Mouse (Mus musculus): ENCODE measurements around the gene Cpt1c. TPM values are rescaled to one million over a fixed set of nuclear protein-coding genes. Genes with fewer than 3 reads are reported as not detected.
A peak's percentile ranks its signal among the peaks of the same experiment; 100 is the strongest.

Gene Cpt1c
- polyA plus RNA-seq, 1 experiment from 2014 or later, result 63.9 TPM

- peak; percentile 88 for ATAC-seq
- WGBS, result 6% methylated on average over 24 of the region's 24 CpGs
- peak overlapping the region; percentile 77 for H3K4me2 ChIP-seq (ENCODE audit: low read length)
- no peaks in the 10 kb centered on the region for H3K9me3 ChIP-seq (ENCODE audit: control insufficient read depth, low read length)
- H3K27me3 ChIP-seq (replicated peaks; ENCODE audit: control insufficient read depth, insufficient read depth, low read length), result peaks cover 28% of the 10 kb centered on the region
- no peaks in the 10 kb centered on the region for H3K36me3 ChIP-seq (ENCODE audit: control insufficient read depth, insufficient read depth)
- peak overlapping the region; percentile 50 for H3K4me3 ChIP-seq (replicated peaks; ENCODE audit: low read length)
- H3K9ac ChIP-seq (replicated peaks; ENCODE audit: low read depth, low read length), result peak overlapping the region; percentile 66
- H3K4me1 ChIP-seq (replicated peaks; ENCODE audit: control insufficient read depth, insufficient read depth, low read length), result peaks cover 8% of the 10 kb centered on the region
- no peak overlapping the region for H3K27ac ChIP-seq (ENCODE audit: low read length)
Observed at GRCm38 (mm10) chr7:44952611-44953306, 21.9 kb downstream of the Cpt1c start.

- ATAC-seq, result peak; percentile 31; the same call in 1 of the 2 replicates
- Histone ChIP-seq H3K4me3 (replicated peaks; ENCODE audit: low read length) (peak overlapping the region; percentile 50), H3K9ac (replicated peaks; ENCODE audit: low read depth, low read length) (peak overlapping the region; percentile 66; the same call in 1 of the 2 replicates), H3K9me3 (ENCODE audit: control insufficient read depth, low read length) (no peaks in the 10 kb centered on the region), H3K36me3 (ENCODE audit: control insufficient read depth, insufficient read depth) (no peaks in the 10 kb centered on the region), H3K4me1 (replicated peaks; ENCODE audit: control insufficient read depth, insufficient read depth, low read length) (peaks cover 8% of the 10 kb centered on the region), H3K27ac (ENCODE audit: low read length) (no peak overlapping the region), H3K4me2 (ENCODE audit: low read length) (peak overlapping the region; percentile 77), H3K27me3 (replicated peaks; ENCODE audit: control insufficient read depth, insufficient read depth, low read length) (peaks cover 28% of the 10 kb centered on the region)
- WGBS, result 0% methylated on average over 10 of the region's 10 CpGs
Observed at GRCm38 (mm10) chr7:44951960-44952359, 22.7 kb downstream of the Cpt1c start.

- 75% methylated on average over 6 of the region's 6 CpGs for WGBS
- no peaks in the 10 kb centered on the region for H3K9me3 ChIP-seq (ENCODE audit: control insufficient read depth, low read length)
- no peak overlapping the region for H3K4me3 ChIP-seq (replicated peaks; ENCODE audit: low read length)
- no peak for ATAC-seq
- H3K4me1 ChIP-seq (replicated peaks; ENCODE audit: control insufficient read depth, insufficient read depth, low read length), result peaks cover 8% of the 10 kb centered on the region
- no peak overlapping the region for H3K27ac ChIP-seq (ENCODE audit: low read length)
- no peak overlapping the region for H3K9ac ChIP-seq (replicated peaks; ENCODE audit: low read depth, low read length)
- peaks cover 28% of the 10 kb centered on the region for H3K27me3 ChIP-seq (replicated peaks; ENCODE audit: control insufficient read depth, insufficient read depth, low read length)
- no peak overlapping the region for H3K4me2 ChIP-seq (ENCODE audit: low read length)
- H3K36me3 ChIP-seq (ENCODE audit: control insufficient read depth, insufficient read depth), result no peaks in the 10 kb centered on the region
Observed at GRCm38 (mm10) chr7:44949922-44950321, 24.7 kb downstream of the Cpt1c start.

- H3K27me3 ChIP-seq (replicated peaks; ENCODE audit: control insufficient read depth, insufficient read depth, low read length), result no peaks in the 10 kb centered on the region
- WGBS, result 78% methylated on average over 7 of the region's 7 CpGs
- H3K4me1 ChIP-seq (replicated peaks; ENCODE audit: control insufficient read depth, insufficient read depth, low read length), result no peaks in the 10 kb centered on the region
- no peaks in the 10 kb centered on the region for H3K36me3 ChIP-seq (ENCODE audit: control insufficient read depth, insufficient read depth)
- ATAC-seq, result no peak
- H3K4me3 ChIP-seq (replicated peaks; ENCODE audit: low read length), result no peak within 1 kb of the TSS
- H3K9me3 ChIP-seq (ENCODE audit: control insufficient read depth, low read length), result no peaks in the 10 kb centered on the region
- no peak within 1 kb of the TSS for H3K9ac ChIP-seq (replicated peaks; ENCODE audit: low read depth, low read length)
- no peak within 1 kb of the TSS for H3K4me2 ChIP-seq (ENCODE audit: low read length)
- no peak within 1 kb of the TSS for H3K27ac ChIP-seq (ENCODE audit: low read length)
Observed at GRCm38 (mm10) chr7:44942904-44943303, 31.7 kb downstream of the Cpt1c start, which contains the start of gene Tsks. Gene Tsks, plus strand, starts transcription at chr7:44943204.

GRCm38 (mm10) chr7:44938680-44939079 lies 36.0 kb downstream of the Cpt1c start:
- Histone ChIP-seq H3K4me1 (replicated peaks; ENCODE audit: control insufficient read depth, insufficient read depth, low read length) (no peaks in the 10 kb centered on the region), H3K4me2 (ENCODE audit: low read length) (no peak overlapping the region), H3K27me3 (replicated peaks; ENCODE audit: control insufficient read depth, insufficient read depth, low read length) (no peaks in the 10 kb centered on the region), H3K27ac (ENCODE audit: low read length) (no peak overlapping the region), H3K4me3 (replicated peaks; ENCODE audit: low read length) (no peak overlapping the region), H3K36me3 (ENCODE audit: control insufficient read depth, insufficient read depth) (no peaks in the 10 kb centered on the region), H3K9ac (replicated peaks; ENCODE audit: low read depth, low read length) (no peak overlapping the region), H3K9me3 (ENCODE audit: control insufficient read depth, low read length) (no peaks in the 10 kb centered on the region)
- 87% methylated on average over 4 of the region's 4 CpGs for WGBS
- no peak for ATAC-seq

- H3K4me1 ChIP-seq (replicated peaks; ENCODE audit: control insufficient read depth, insufficient read depth, low read length), result peaks cover 19% of the 10 kb centered on the region
- H3K27me3 ChIP-seq (replicated peaks; ENCODE audit: control insufficient read depth, insufficient read depth, low read length), result no peaks in the 10 kb centered on the region
- H3K4me2 ChIP-seq (ENCODE audit: low read length), result peak within 1 kb of the TSS; percentile 75
- WGBS, result under 1% methylated on average over 83 of the region's 84 CpGs
- H3K36me3 ChIP-seq (ENCODE audit: control insufficient read depth, insufficient read depth), result 0 out of 2 replicates have a peak, but pooled peaks cover 3% of the 10 kb centered on the region
- ATAC-seq, result peak; percentile 98
- peak within 1 kb of the TSS; percentile 98 for H3K27ac ChIP-seq (ENCODE audit: low read length)
- H3K4me3 ChIP-seq (replicated peaks; ENCODE audit: low read length), result peak within 1 kb of the TSS; percentile 73
- peak within 1 kb of the TSS; percentile 86 for H3K9ac ChIP-seq (replicated peaks; ENCODE audit: low read depth, low read length)
- H3K9me3 ChIP-seq (ENCODE audit: control insufficient read depth, low read length), result no peaks in the 10 kb centered on the region
Observed at GRCm38 (mm10) chr7:44929204-44930151, 45.2 kb downstream of the Cpt1c start, which contains the start of gene Ap2a1. Gene Ap2a1, minus strand, starts transcription at chr7:44929496.

- Histone ChIP-seq H3K27ac (ENCODE audit: low read length) (no peak overlapping the region), H3K4me3 (replicated peaks; ENCODE audit: low read length) (peak overlapping the region; percentile 73), H3K9me3 (ENCODE audit: control insufficient read depth, low read length) (no peaks in the 10 kb centered on the region), H3K27me3 (replicated peaks; ENCODE audit: control insufficient read depth, insufficient read depth, low read length) (no peaks in the 10 kb centered on the region), H3K4me1 (replicated peaks; ENCODE audit: control insufficient read depth, insufficient read depth, low read length) (peaks cover 19% of the 10 kb centered on the region), H3K9ac (replicated peaks; ENCODE audit: low read depth, low read length) (peak overlapping the region; percentile 86), H3K4me2 (ENCODE audit: low read length) (peak overlapping the region; percentile 75), H3K36me3 (ENCODE audit: control insufficient read depth, insufficient read depth) (peaks cover 6% of the 10 kb centered on the region; the same call in 1 of the 2 replicates)
- WGBS, result 0% methylated on average over 1 of the region's 1 CpGs
- ATAC-seq, result no peak
Observed at GRCm38 (mm10) chr7:44928570-44928969, 46.1 kb downstream of the Cpt1c start.

- H3K36me3 ChIP-seq (ENCODE audit: control insufficient read depth, insufficient read depth), result peaks cover 8% of the 10 kb centered on the region; the same call in 1 of the 2 replicates
- no peak overlapping the region for H3K9ac ChIP-seq (replicated peaks; ENCODE audit: low read depth, low read length)
- H3K27me3 ChIP-seq (replicated peaks; ENCODE audit: control insufficient read depth, insufficient read depth, low read length), result no peaks in the 10 kb centered on the region
- no peak overlapping the region for H3K27ac ChIP-seq (ENCODE audit: low read length)
- H3K4me2 ChIP-seq (ENCODE audit: low read length), result no peak overlapping the region
- WGBS, result 71% methylated on average over 3 of the region's 3 CpGs
- H3K4me3 ChIP-seq (replicated peaks; ENCODE audit: low read length), result no peak overlapping the region
- H3K4me1 ChIP-seq (replicated peaks; ENCODE audit: control insufficient read depth, insufficient read depth, low read length), result peaks cover 18% of the 10 kb centered on the region
- no peak for ATAC-seq
- H3K9me3 ChIP-seq (ENCODE audit: control insufficient read depth, low read length), result no peaks in the 10 kb centered on the region
Observed at GRCm38 (mm10) chr7:44925468-44925867, 49.2 kb downstream of the Cpt1c start.

- peaks cover 2% of the 10 kb centered on the region for H3K4me1 ChIP-seq (replicated peaks; ENCODE audit: control insufficient read depth, insufficient read depth, low read length)
- H3K27ac ChIP-seq (ENCODE audit: low read length), result no peak overlapping the region
- H3K4me3 ChIP-seq (replicated peaks; ENCODE audit: low read length), result no peak overlapping the region
- H3K27me3 ChIP-seq (replicated peaks; ENCODE audit: control insufficient read depth, insufficient read depth, low read length), result no peaks in the 10 kb centered on the region
- H3K9me3 ChIP-seq (ENCODE audit: control insufficient read depth, low read length), result no peaks in the 10 kb centered on the region
- H3K4me2 ChIP-seq (ENCODE audit: low read length), result no peak overlapping the region
- H3K36me3 ChIP-seq (ENCODE audit: control insufficient read depth, insufficient read depth), result peaks cover 8% of the 10 kb centered on the region; the same call in 1 of the 2 replicates
- H3K9ac ChIP-seq (replicated peaks; ENCODE audit: low read depth, low read length), result no peak overlapping the region
- ATAC-seq, result no peak
Observed at GRCm38 (mm10) chr7:44922530-44922929, 52.1 kb downstream of the Cpt1c start.

All from forebrain, embryonic 16.5 days (tissue).